Mouse (Mus musculus) ES-E14 (cell line): ENCODE measurements around the gene Gm29427.

Source experiments
- CHD2 ChIP-seq: IDR thresholded peaks from 2 replicates; pipeline ENCODE4 v1.6.1; 2014; ENCODE audit warnings: mild to moderate bottlenecking, low read depth, low read length, inconsistent platforms
- HCFC1 ChIP-seq: IDR thresholded peaks from 2 replicates; pipeline ENCODE4 v1.6.1; 2012; ENCODE audit warnings: low read length, inconsistent platforms, borderline replicate concordance; ENCODE audit not compliant: insufficient read depth
- ZC3H11A ChIP-seq: IDR thresholded peaks from 2 replicates; pipeline ENCODE4 v1.6.1; 2012; ENCODE audit warnings: low read depth, mild to moderate bottlenecking, inconsistent platforms, low read length, borderline replicate concordance
- ZNF384 ChIP-seq: IDR thresholded peaks from 2 replicates; pipeline ENCODE4 v1.6.1; 2012; ENCODE audit warnings: low read depth, low read length, inconsistent platforms

DNA sequence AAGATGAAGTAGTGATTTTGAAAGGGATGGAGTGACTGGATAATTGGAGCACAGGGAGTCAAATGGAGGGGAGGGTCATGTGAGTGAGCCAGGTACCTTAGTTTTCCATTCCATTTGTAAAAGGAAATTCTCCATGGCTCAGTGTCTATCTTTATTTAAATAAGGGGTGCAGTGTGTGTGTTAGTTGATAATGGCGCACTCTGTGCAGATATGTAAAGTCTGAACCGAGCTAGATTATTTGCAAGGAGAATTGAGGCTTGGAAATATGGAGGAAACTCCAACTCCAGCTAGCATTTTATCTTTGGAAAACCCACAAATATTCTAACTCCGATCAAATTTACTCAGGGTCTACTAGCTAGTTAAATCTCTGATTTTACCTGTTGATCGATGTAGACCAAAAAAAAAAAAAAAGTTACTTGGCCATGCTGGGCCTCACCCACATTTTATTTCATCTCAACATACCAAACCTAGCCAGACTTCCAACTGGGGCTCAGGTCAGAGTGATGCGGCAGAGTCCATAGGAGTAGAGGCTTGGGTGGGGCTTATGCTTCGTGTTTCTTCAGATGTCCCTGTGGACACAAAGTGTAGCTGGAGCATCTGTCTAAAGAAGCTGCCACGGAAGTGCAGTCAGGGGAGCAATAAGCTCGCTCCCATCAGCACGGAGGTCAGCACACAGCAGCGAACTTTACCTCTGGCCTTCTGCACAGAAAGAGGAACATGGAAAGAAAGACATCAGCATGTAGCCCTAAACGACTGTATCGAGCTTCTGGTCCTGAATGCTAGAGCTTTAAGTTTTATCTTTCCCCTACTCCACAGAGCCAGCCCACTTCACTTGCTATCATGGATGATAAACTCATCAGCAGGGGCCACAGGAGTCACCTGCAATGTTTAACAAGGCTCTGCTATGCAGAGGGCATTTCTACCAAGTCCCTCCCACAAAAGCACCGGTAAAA, 17.4 kb upstream of the Gm29427 start:
- TF ChIP-seq ZC3H11A: no peak
- TF ChIP-seq ZNF384: no peak
- TF ChIP-seq CHD2: no peak
- TF ChIP-seq HCFC1: no peak
